Mouse (Mus musculus): ENCODE measurements around the gene Prss16. TPM values are rescaled to one million over a fixed set of nuclear protein-coding genes. Genes with fewer than 3 reads are reported as not detected.

Prss16 gene
- total RNA-seq, 4 experiments from 2014 or later = 0.63 to 0.70 TPM; not detected in 2

GRCm38 (mm10) chr13:22007121-22007510, 2.4 kb downstream of the Prss16 start:
- DNase-seq = no peak

DNA sequence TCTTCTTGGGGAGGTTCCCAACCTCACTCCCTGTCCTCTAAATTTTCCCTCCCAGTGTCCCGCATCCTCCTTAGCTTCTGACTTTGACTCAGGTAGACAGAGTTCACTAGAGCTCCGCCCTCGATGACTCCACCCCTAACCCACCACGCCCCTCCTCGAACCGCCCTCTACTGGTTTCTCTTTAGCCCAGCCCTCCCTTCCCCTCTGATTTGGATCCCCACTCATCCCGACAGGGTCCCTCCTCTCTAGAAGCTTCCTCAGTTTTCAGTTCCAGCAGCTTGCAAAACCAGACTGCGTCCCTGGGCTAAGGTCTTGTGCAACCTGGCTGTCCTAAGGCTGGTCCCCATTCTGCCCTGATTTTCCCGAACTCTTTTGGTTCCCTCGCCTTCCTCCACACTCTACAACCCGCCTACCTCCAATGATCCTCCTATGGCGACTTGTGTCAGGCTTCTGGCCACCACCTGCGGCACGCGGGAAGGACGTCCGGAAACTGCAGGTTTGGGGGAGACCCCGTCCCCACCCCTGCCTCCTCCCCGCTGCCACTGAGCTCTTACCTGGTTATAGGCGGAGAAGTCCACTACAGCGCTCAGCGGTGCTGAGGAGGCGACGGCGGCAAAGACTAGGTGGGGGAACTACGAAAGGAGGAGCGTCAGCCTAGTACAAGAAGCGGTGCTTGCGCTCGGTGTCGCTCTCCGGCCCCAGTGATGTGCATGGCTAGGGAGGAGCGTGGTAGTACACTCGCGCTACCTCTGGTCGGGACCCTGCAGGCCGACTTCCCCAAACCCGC, 3.0 kb downstream of the Prss16 start:
- DNase-seq = no peak

DNA sequence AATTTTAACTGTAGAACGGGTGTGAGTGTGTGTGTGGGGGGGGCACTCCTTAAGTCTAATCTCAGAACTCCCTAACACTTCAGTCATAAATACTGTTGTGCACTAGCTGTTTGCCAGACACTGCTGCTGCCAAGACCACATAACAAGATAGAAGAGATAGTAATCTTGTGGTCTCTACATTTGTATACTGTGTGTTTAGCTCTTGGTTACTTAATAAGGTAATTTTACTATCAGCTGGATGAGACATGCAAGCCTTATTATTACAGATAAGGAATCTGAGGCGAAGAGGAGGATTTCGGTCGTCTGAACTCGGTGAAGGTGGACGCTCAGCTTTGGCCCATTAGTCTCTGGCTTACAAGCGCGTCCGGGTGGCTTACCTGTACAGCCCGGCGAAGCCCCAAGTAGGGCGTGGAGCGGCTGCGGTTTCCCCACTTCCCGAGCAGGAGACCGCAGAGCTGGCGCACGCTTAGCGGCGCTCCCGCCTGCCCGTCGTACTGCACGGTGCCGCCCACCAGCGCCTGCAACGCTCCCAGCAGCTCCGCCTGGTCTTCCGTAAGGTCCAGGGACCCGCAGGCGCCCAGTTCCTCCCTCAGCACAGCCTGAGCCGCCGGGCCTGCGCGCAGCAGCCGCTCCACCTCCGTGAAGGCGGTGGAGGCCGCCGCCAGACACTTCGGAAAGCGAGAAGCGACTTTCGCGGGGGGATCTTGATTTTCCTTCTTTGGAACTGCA, 3.8 kb downstream of the Prss16 start:
- DNase-seq = no peak

DNA sequence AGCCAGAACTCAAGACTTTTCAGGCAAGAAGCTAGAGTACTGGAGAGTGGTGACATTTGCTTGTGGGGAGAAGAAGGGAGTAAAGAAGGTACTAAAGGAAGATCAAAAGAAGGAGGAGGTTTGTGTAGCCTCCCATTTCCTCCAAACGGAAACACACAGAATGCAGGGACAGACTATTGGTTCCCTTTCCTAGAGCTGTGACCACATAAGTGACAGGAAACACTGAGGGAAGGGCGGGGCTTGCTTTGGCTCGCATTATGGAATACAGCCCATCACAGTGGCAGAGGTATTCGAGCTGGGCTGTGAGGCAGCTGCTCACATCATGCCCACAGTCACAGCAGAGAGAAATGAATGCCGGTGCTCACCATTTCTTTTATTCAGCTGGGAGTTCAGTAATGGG, 7.7 kb downstream of the Prss16 start:
- DNase-seq = no peak

- DNase-seq = no peak
These were observed 8.2 kb downstream of the Prss16 start for GRCm38 (mm10) chr13:22001346-22001745.

DNA sequence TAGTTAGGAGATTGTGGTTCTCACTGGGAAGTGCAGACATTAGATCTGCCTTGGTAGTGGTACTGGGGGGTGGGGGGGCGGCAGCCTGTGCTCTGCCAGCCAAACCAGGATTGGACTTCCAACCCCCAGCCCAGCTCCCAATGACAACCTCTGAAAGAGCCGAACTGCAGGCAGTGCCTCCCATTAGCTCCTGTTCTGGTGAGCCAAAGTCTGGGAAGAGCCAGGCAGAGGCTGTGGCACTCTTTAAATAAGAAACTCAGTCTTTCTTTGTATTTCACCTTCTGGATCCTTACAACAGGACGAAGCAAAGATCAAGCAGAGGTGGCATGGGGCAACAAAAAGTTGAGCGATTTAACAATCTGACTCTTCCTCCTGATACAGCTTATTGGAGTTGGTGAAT, 10.4 kb downstream of the Prss16 start:
- no peak for DNase-seq

DNA sequence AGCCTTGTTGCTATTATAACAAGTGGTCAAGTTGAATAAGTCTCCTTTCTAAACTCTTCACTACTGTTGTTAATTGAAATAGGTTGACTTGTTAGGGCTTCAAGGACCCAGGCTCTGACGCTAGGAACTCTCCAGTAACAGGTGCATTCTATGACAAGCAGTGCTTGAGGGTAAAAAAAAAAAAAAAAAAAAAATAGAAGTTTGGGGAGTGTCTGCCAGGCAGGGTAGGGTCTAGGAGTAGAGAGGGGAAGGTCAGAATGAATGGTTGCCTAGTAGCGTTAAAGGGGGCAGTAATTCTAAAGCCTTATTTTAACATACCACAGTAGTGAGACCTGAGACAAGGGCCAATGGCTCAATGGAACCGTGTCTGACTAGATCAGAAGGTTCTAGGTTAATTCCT, 11.1 kb downstream of the Prss16 start:
- DNase-seq = no peak

- DNase-seq = no peak
These were observed 11.7 kb downstream of the Prss16 start for GRCm38 (mm10) chr13:21997821-21998220.

- DNase-seq = no peak
These were observed 12.2 kb downstream of the Prss16 start for GRCm38 (mm10) chr13:21997201-21997820.

- DNase-seq = no peak
These were observed 12.7 kb downstream of the Prss16 start for GRCm38 (mm10) chr13:21996840-21997185.

GRCm38 (mm10) chr13:21996101-21996839, 13.3 kb downstream of the Prss16 start:
- no peak for DNase-seq

DNA sequence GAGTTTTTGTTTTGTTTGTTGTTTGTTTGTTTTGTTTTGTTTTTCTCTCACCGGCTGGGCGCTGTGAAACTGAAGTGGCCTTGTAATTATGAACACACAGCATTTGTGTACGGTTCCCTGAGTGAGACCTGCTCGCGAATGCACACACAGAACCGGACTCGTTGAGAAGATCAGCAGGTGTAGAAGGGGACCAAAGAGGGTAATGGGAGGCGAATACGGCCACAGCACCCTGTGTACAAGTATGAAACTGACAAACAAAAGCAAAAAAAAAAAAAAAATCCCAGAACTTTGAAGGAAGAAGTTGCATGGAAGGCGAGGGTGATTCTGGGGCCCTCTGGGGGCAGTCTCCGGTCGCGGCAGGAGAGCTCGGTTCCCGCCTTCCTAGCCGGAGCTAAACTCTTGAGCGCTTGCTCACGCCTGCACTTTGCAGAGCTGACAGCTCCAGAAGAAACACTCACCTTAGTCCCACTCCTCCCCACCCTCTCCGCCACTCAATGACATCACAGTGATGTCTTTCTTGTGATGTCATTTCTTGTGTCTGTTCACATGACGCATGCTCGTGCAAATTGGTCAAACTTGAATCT, 14.1 kb downstream of the Prss16 start:
- no peak for DNase-seq

DNA sequence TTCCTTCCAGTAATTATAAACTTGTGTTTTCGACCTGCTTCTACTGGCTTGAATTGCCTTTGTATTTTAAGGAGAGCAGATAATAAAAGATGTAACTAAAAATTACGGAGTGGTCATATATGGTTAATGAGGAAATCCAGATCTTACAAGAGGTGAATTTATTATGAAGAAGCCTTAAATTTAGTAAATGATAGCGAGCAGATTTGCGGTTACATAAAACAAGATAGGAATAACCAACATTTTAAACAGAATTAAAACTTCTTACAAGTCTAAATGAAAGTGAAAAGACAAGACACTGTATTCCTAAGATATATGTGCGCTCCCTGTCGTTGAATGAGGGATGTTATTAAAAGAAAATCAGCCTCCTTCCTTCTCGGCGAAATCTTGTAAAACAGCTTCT, 14.6 kb downstream of the Prss16 start:
- DNase-seq = no peak

DNA sequence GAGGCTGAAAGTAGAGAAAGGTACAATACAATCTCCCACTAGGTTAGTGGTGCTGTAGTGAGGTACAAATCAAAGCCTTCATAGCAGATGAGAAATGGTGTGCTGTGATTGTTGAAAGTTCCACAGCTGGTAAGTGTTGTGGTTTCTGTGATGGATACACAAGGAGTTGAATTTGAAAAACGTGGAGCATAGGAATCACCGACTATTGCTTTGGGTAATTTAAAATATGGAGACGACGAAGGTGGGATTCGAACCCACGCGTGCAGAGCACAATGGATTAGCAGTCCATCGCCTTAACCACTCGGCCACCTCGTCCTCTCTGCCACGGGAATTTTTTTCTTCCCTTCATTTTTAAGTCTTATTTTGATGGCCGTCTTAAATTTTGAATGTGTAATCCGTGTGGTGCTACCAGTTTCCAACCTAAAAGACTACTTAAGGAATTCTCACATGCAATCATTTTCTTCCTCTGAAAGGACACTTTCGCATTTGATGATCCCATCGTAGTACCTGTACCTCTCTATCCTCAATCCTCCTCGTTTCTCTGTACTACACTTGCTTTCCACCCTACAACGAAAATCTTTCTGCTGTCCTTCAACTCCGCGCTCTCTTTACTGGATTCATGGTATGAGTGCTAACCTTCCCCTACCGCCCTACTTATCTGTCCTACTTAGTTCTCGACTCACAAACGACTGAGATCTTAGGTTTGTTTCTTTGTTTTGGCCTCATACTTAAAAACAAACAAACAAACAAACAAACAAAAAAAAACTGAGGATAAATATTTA, 15.4 kb downstream of the Prss16 start:
- no peak for DNase-seq

GRCm38 (mm10) chr13:21992550-21992949, 17.0 kb downstream of the Prss16 start:
- no peak for DNase-seq

GRCm38 (mm10) chr13:21984486-21984885, 25.1 kb downstream of the Prss16 start:
- DNase-seq = no peak

DNA sequence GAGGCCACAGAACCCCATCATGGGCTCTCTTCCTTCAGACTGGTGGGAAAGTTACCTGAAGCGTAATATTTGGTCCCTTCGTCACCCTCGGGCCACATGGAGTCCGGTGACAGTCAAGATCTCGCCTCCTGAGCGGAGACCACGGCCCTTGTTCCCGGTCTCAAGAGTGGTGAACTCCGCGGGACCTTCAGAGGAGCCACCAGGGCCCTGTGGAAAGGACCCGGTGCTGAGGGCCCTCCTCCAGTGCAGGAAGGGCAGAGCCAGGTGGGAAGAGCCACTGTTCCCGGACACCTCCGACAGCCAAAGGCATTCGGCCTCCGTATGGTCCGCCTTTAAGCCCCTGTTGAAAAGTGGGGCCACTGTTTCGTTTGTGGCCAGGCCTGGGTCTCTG, 27.7 kb downstream of the Prss16 start:
- DNase-seq = no peak

DNA sequence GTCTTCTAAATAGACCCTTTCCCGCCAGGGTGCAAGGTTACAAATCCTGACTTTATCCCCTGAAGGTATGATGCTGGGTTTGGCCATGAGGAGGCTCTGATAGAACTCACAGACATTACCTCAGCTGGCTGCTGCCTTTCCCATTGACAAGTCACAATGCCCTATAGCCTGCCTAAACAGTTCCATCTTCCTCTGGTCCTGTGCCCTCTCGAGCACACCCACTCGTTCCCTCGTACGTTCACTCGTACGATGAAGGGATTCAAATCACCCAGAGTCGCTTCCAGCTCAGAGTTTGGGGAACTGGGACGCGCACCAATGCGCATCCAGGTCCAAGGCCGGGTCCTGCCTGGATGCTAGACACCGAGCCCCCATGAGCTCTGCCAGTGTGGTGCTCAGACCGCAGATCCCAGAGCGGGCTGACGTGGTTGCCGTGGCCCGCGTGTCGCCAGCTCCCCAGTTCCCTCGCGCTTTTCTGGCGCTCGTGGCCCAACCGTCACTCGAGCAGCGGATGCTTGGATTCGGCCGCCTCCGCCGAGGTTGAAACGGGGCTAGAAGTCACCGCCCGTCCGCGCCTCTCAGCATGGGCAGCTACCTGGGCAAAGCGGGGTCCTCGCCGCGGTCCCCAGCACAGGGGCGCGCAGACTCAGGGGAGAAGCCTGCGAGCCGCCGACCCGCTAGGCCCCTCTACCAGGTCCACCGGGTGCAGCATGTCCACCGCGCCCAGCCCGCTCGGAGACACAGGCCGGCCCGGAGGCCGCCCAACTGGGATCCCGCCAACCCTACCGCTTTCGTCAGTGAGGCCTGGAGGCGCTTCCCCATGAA, 28.4 kb downstream of the Prss16 start, which contains the start of gene Pom121l2:
TSS of gene Pom121l2 (plus strand) at position 214 of the 822 bp plus-strand sequence.
- no peak for DNase-seq

DNA sequence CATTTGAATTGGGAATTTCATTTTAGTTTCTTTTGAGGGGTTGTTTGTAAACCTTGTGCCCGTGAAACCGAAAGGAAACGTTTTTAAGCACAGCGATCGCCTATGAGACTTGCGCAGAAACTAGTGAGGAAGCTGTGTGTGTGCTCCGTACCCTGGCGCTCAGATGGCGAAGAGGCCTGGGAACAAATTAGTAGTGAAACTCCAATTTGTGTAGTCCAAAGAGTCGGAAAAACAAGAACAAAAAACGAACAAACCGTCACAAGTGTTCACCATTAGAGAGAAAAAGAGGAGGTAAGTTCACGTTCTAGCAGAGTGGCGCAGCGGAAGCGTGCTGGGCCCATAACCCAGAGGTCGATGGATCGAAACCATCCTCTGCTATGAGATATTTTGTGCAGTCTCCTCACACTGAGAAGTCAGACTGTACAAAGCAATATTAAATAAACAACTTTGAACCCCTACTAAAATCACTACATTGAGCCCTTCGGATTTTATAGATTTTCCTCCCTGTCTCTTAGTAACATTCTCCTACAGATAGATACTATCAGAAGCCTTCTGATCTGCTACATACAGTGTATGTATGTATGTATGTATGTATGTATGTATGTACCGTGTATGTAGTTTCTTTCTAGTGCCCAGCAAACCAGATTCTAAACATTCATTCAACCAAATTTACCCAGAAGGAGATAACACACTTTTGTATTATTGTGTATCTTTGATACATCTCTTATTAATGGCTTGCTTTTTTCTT, 34.6 kb downstream of the Prss16 start:
- peak; percentile 52 for DNase-seq

GRCm38 (mm10) chr13:21974221-21974725, 35.3 kb downstream of the Prss16 start:
- peak; percentile 86 for DNase-seq
